Mouse (Mus musculus): ENCODE results near the gene Grap2.
"Not testable (repeated sequence)": the region's sequence is repeated elsewhere in the genome, so short reads cannot be mapped to it uniquely, and the experiment has no call there.

Grap2 gene

GRCm38 (mm10) chr15:80566696-80567095 lies 5.7 kb upstream of the Grap2 start:
- no peak for DNase-seq (ENCODE audit: low spot score)

- no peak for DNase-seq (ENCODE audit: low spot score)
These were observed 5.3 kb upstream of the Grap2 start for GRCm38 (mm10) chr15:80567139-80567538.

GRCm38 (mm10) chr15:80567731-80568130 lies 4.7 kb upstream of the Grap2 start:
- no peak for DNase-seq (ENCODE audit: low spot score)

GRCm38 (mm10) chr15:80569205-80569604 lies 3.2 kb upstream of the Grap2 start:
- DNase-seq (ENCODE audit: low spot score), result no peak

GRCm38 (mm10) chr15:80570226-80570625 lies 2.2 kb upstream of the Grap2 start:
- no peak for DNase-seq (ENCODE audit: low spot score)

GRCm38 (mm10) chr15:80571611-80572010 lies 783 bp upstream of the Grap2 start:
- no peak for DNase-seq (ENCODE audit: low spot score)

GRCm38 (mm10) chr15:80572811-80573520 lies 572 bp downstream of the Grap2 start:
- no peak for DNase-seq (ENCODE audit: low spot score)

- no peak for DNase-seq (ENCODE audit: low spot score)
These were observed 2.0 kb downstream of the Grap2 start for GRCm38 (mm10) chr15:80574211-80575040.

GRCm38 (mm10) chr15:80575817-80576370 lies 3.5 kb downstream of the Grap2 start:
- no peak for DNase-seq (ENCODE audit: low spot score)

- no peak for DNase-seq (ENCODE audit: low spot score)
These were observed 4.1 kb downstream of the Grap2 start for GRCm38 (mm10) chr15:80576415-80576994.

GRCm38 (mm10) chr15:80577166-80577960 lies 5.0 kb downstream of the Grap2 start:
- DNase-seq (ENCODE audit: low spot score), result no peak

GRCm38 (mm10) chr15:80579121-80579520 lies 6.7 kb downstream of the Grap2 start:
- no peak for DNase-seq (ENCODE audit: low spot score)

GRCm38 (mm10) chr15:80580585-80580984 lies 8.2 kb downstream of the Grap2 start:
- DNase-seq (ENCODE audit: low spot score), result not testable (repeated sequence)

- DNase-seq (ENCODE audit: low spot score), result no peak
These were observed 10.4 kb downstream of the Grap2 start for GRCm38 (mm10) chr15:80582581-80583495.

- DNase-seq (ENCODE audit: low spot score), result no peak
These were observed 13.9 kb downstream of the Grap2 start for GRCm38 (mm10) chr15:80586296-80586695.

- DNase-seq (ENCODE audit: low spot score), result no peak
These were observed 18.2 kb downstream of the Grap2 start for GRCm38 (mm10) chr15:80590641-80591040.

- no peak for DNase-seq (ENCODE audit: low spot score)
These were observed 20.3 kb downstream of the Grap2 start for GRCm38 (mm10) chr15:80592737-80593136.

- no peak for DNase-seq (ENCODE audit: low spot score)
These were observed 21.5 kb downstream of the Grap2 start for GRCm38 (mm10) chr15:80593877-80594276.

GRCm38 (mm10) chr15:80598750-80599149 lies 26.4 kb downstream of the Grap2 start:
- DNase-seq (ENCODE audit: low spot score), result no peak

GRCm38 (mm10) chr15:80599213-80599750 lies 26.9 kb downstream of the Grap2 start:
- DNase-seq (ENCODE audit: low spot score), result peak; percentile 83
